Mouse (Mus musculus) limb, embryonic 10.5 days (tissue): ENCODE results near the gene Rreb1. TPM values are rescaled to one million over a fixed set of nuclear protein-coding genes. Genes with fewer than 3 reads are reported as not detected.
"Not testable (repeated sequence)": the region's sequence is repeated elsewhere in the genome, so short reads cannot be mapped to it uniquely, and the experiment has no call there.

Experiments used
- DNase-seq: peaks from one replicate; pipeline ENCODE4 v3.0.0-alpha.2; 2017; ENCODE audit warnings: low spot score
- H3K27ac ChIP-seq: fragments of 300-500 bp; sonication (generic); 2 replicates; pipeline ENCODE4 v1.5.1; 2016; ENCODE audit warnings: mild to moderate bottlenecking
- H3K27me3 ChIP-seq: fragments of 300-500 bp; sonication (generic); 2 replicates; pipeline ENCODE4 v1.6.1; 2016; ENCODE audit warnings: low read depth, mild to moderate bottlenecking; ENCODE audit not compliant: poor library complexity, severe bottlenecking
- H3K36me3 ChIP-seq: fragments of 300-500 bp; sonication (generic); 2 replicates; pipeline ENCODE4 v1.6.1; 2016; ENCODE audit warnings: mild to moderate bottlenecking, moderate library complexity
- H3K4me1 ChIP-seq: fragments of 300-500 bp; sonication (generic); 2 replicates; pipeline ENCODE4 v1.6.1; 2016
- H3K4me3 ChIP-seq: fragments of 300-500 bp; sonication (generic); 2 replicates; pipeline ENCODE4 v1.5.1; 2016; ENCODE audit warnings: mild to moderate bottlenecking, moderate library complexity
- H3K9me3 ChIP-seq: fragments of 300-500 bp; sonication (generic); replicated peaks from 2 replicates; pipeline ENCODE4 v1.6.1; 2016; ENCODE audit warnings: mild to moderate bottlenecking
- WGBS: fragments of 180-500 bp; shearing (Covaris S2); methylation state at CpG from one replicate; pipeline ENCODE4 v1.1.7; 2016; 5-methylcytosine and 5-hydroxymethylcytosine counted together
- polyA plus RNA-seq: library from polyadenylated mRNA; unstranded; fragments of >200 nt; fragmentation: Nextera tagmentation; extraction: Ambion mirVana; gene quantifications from 2 replicates; pipeline ENCODE4 v1.2.1, GENCODE M21; 2016

The Rreb1 gene
- polyA plus RNA-seq, 1 experiment from 2014 or later, result 5.4 TPM

DNA sequence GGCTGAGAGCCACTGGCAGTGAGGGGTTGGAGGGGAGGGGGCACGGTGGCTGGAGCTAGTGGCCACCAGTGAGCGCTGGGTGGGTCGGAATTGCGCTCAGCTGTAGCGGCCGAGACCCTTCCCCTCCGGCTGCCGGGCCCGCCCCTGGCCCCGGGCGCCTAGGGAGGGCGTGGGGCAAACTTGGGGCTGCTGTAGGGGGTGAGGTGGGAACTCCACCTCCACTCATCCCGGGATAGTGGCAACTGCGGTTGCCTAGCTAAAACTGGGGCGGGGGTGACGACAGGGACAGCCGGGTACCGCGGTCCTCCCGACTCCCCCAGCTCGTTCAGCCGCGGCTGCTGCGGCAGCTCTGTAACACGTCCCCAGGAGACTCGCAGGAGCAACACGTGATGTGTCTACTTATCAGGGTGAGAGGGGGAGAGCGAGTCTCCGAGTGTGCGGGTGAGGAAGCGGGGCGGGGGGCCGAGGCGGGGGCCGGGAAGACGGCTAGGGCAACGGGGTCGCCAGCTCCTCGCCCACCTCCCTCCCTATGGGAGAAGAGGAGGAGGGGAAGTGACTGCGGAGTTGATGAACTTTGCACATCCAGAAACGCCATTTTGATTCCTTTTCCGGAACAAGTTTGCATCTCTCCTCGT, 47.6 kb downstream of the Rreb1 start:
- WGBS, result under 1% methylated on average over 43 of the region's 43 CpGs
- peaks cover 10% of the 10 kb centered on the region; the same call in 1 of the 2 replicates for H3K27me3 ChIP-seq

GRCm38 (mm10) chr13:37826281-37826993, 48.2 kb downstream of the Rreb1 start:
- Histone ChIP-seq H3K9me3 (no peaks in the 10 kb centered on the region), H3K4me3 (peak overlapping the region; percentile 88), H3K36me3 (no peaks in the 10 kb centered on the region), H3K27ac (peak overlapping the region; percentile 93), H3K27me3 (peaks cover 10% of the 10 kb centered on the region; the same call in 1 of the 2 replicates), H3K4me1 (peaks cover 40% of the 10 kb centered on the region)
- under 1% methylated on average over 65 of the region's 65 CpGs for WGBS
- peak; percentile 80 for DNase-seq

More for the DNA sequence above, 47.6 kb downstream of the Rreb1 start:
- H3K9me3 ChIP-seq, result no peaks in the 10 kb centered on the region
- DNase-seq, result no peak
- no peaks in the 10 kb centered on the region for H3K36me3 ChIP-seq
- H3K4me3 ChIP-seq, result peak overlapping the region; percentile 88
- peaks cover 33% of the 10 kb centered on the region for H3K4me1 ChIP-seq
- peak overlapping the region; percentile 93 for H3K27ac ChIP-seq

- DNase-seq, result no peak
- Histone ChIP-seq H3K27me3 (peaks cover 10% of the 10 kb centered on the region; the same call in 1 of the 2 replicates), H3K27ac (peak overlapping the region; percentile 93), H3K9me3 (no peaks in the 10 kb centered on the region), H3K36me3 (no peaks in the 10 kb centered on the region), H3K4me3 (peak overlapping the region; percentile 88), H3K4me1 (peaks cover 45% of the 10 kb centered on the region)
- WGBS, result under 1% methylated on average over 36 of the region's 36 CpGs
Measured at GRCm38 (mm10) chr13:37826994-37827262, 48.7 kb downstream of the Rreb1 start.

GRCm38 (mm10) chr13:37827263-37827995, 49.2 kb downstream of the Rreb1 start:
- Histone ChIP-seq H3K36me3 (no peaks in the 10 kb centered on the region), H3K9me3 (no peaks in the 10 kb centered on the region), H3K4me1 (peaks cover 50% of the 10 kb centered on the region), H3K27ac (peak overlapping the region; percentile 93), H3K4me3 (peak overlapping the region; percentile 88), H3K27me3 (peaks cover 10% of the 10 kb centered on the region; the same call in 1 of the 2 replicates)
- DNase-seq, result peak; percentile 78
- under 1% methylated on average over 67 of the region's 69 CpGs for WGBS

DNA sequence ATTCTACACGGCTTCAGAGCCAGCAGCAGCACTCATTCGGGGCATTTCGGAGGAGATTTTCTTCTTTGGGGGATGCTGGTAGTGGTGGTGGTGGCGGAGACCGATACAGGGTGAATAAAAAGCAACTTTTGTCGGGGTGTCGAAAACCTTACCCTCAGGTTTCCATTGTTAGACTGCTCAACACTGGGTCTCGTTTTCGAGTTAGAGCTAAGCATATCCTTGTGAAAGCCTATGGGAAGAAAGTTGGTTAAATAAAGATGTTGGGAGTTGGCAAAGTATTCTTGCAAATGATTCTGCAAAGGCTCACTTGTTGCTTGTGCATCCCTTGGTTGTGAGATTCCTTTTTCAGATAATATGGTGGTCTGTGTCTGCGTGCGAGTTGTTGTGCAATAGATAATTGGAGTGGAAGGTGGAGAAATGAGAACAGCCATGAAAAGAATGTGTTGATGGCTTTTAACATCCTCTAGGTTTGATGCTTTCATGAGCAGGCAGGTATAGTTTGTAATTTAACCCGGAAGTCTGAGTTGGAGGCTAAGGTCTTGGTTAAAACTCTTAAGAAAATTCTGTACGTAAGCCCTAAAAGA, 49.9 kb downstream of the Rreb1 start:
- Histone ChIP-seq H3K9me3 (no peaks in the 10 kb centered on the region), H3K27ac (peak overlapping the region; percentile 93), H3K4me1 (peaks cover 55% of the 10 kb centered on the region), H3K4me3 (peak overlapping the region; percentile 88), H3K36me3 (no peaks in the 10 kb centered on the region), H3K27me3 (peaks cover 10% of the 10 kb centered on the region; the same call in 1 of the 2 replicates)
- 7% methylated on average over 13 of the region's 13 CpGs for WGBS
- no peak for DNase-seq

GRCm38 (mm10) chr13:37828928-37829327, 50.7 kb downstream of the Rreb1 start:
- Histone ChIP-seq H3K4me3 (no peak overlapping the region), H3K27ac (no peak overlapping the region), H3K36me3 (no peaks in the 10 kb centered on the region), H3K9me3 (no peaks in the 10 kb centered on the region), H3K27me3 (peaks cover 10% of the 10 kb centered on the region; the same call in 1 of the 2 replicates), H3K4me1 (peaks cover 63% of the 10 kb centered on the region)
- 23% methylated on average over 6 of the region's 6 CpGs for WGBS
- no peak for DNase-seq

- Histone ChIP-seq H3K27me3 (peaks cover 2% of the 10 kb centered on the region; the same call in 1 of the 2 replicates), H3K4me1 (peaks cover 59% of the 10 kb centered on the region), H3K9me3 (no peaks in the 10 kb centered on the region), H3K36me3 (no peaks in the 10 kb centered on the region), H3K4me3 (no peak overlapping the region), H3K27ac (no peak overlapping the region)
- DNase-seq, result no peak
- 55% methylated on average over 2 of the region's 2 CpGs for whole genome bisulfite sequencing
Measured at GRCm38 (mm10) chr13:37830256-37830655, 52.1 kb downstream of the Rreb1 start.

- 30% methylated on average over 4 of the region's 4 CpGs for WGBS
- Histone ChIP-seq H3K27ac (no peak overlapping the region), H3K27me3 (no peaks in the 10 kb centered on the region), H3K4me1 (peaks cover 53% of the 10 kb centered on the region), H3K9me3 (no peaks in the 10 kb centered on the region), H3K36me3 (no peaks in the 10 kb centered on the region), H3K4me3 (no peak overlapping the region)
- DNase-seq, result no peak
Measured at GRCm38 (mm10) chr13:37830874-37831311, 52.7 kb downstream of the Rreb1 start.

GRCm38 (mm10) chr13:37832481-37832880, 54.3 kb downstream of the Rreb1 start:
- H3K4me1 ChIP-seq, result peaks cover 51% of the 10 kb centered on the region
- no peak for DNase-seq
- no peaks in the 10 kb centered on the region for H3K27me3 ChIP-seq
- H3K9me3 ChIP-seq, result no peaks in the 10 kb centered on the region
- WGBS, result 44% methylated on average over 5 of the region's 5 CpGs
- no peaks in the 10 kb centered on the region for H3K36me3 ChIP-seq
- H3K4me3 ChIP-seq, result no peak overlapping the region
- no peak overlapping the region for H3K27ac ChIP-seq

- Histone ChIP-seq H3K36me3 (no peaks in the 10 kb centered on the region), H3K9me3 (no peaks in the 10 kb centered on the region), H3K27ac (peak overlapping the region; percentile 57), H3K4me1 (peaks cover 41% of the 10 kb centered on the region), H3K4me3 (no peak overlapping the region), H3K27me3 (no peaks in the 10 kb centered on the region)
- WGBS, result 80% methylated on average over 8 of the region's 8 CpGs
- no peak for DNase-seq
Measured at GRCm38 (mm10) chr13:37833500-37833899, 55.3 kb downstream of the Rreb1 start.

DNA sequence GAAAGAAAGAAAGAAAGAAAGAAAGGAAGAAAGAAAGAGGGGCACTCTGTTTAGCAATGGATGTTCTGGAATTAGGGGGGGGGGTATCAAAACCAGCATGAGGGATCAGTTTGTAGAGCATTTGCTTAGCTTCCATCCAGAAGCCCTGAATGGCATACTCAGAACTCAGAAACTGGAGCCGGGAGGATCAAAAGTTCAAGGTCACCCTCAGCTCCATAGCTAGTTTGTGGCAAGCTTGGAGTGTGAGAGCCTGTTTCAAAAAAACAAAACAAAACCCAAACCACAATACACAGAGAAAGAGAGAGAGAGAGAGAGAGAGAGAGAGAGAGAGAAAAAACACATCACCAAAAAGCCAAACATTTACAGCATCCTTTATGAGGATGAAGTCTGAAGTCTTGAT, 57.1 kb downstream of the Rreb1 start:
- WGBS, result 86% methylated on average over 1 of the region's 1 CpGs
- H3K4me3 ChIP-seq, result no peak overlapping the region
- no peaks in the 10 kb centered on the region for H3K27me3 ChIP-seq
- H3K9me3 ChIP-seq, result no peaks in the 10 kb centered on the region
- peaks cover 36% of the 10 kb centered on the region for H3K4me1 ChIP-seq
- DNase-seq, result no peak
- no peak overlapping the region for H3K27ac ChIP-seq
- H3K36me3 ChIP-seq, result no peaks in the 10 kb centered on the region

DNA sequence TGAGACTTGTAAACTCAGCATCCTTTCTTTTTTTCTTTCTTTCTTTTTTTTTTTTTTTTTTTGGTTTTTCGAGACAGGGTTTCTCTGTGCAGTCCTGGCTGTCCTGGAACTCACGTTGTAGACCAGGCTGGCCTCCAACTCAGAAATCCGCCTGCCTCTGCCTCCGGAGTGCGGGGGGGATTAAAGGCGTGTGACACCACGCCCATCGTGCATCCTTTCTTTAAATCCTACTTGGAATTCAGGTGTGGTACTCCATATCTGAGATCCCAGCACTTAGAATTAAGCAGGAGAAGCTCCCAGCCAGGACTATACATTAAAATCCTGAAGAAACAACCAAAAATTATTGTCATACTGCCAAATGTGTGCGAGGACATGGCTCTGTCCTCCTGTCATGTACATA, 57.6 kb downstream of the Rreb1 start:
- 92% methylated on average over 9 of the region's 9 CpGs for WGBS
- not testable (repeated sequence) for DNase-seq, H3K27ac ChIP-seq, H3K9me3 ChIP-seq, H3K36me3 ChIP-seq, H3K27me3 ChIP-seq, H3K4me3 ChIP-seq
- peaks cover 31% of the 10 kb centered on the region for H3K4me1 ChIP-seq
